Mouse (Mus musculus): ENCODE results near the gene Pts. TPM values are rescaled to one million over a fixed set of nuclear protein-coding genes. Genes with fewer than 3 reads are reported as not detected.

The Pts gene
- polyA plus RNA-seq, 1 experiment from 2014 or later, result 96.6 TPM

DNA sequence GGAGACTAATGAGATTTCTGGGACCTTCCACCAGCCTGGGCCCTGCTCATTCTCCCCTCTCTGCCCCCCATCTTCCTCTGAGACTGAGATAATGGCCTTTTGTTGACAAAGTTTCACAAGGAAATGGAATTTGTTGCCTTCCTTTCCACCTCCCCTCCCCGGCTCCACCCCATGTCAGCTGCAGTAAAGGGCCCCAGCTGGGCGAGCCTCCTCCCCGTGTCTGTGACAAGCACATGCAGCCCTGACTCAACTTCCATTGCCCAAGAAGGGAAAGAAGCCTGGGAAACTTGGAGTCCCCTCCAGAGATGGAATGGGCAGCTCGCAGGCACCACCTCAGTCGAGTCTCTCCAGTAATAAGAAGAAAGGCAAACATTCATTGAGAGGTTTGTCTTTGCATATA, 49.7 kb downstream of the Pts start:
- Histone ChIP-seq H3K4me3 (ENCODE audit: low read length) (no peak overlapping the region), H3K4me1 (ENCODE audit: insufficient read depth, low read length) (peaks cover 32% of the 10 kb centered on the region), H3K27ac (ENCODE audit: low read length) (no peak overlapping the region), H3K4me2 (replicated peaks; ENCODE audit: low read depth, low read length) (no peak overlapping the region), H3K9ac (replicated peaks; ENCODE audit: low read length) (no peak overlapping the region), H3K36me3 (ENCODE audit: insufficient read depth, low read length) (no peaks in the 10 kb centered on the region), H3K9me3 (ENCODE audit: low read length) (no peaks in the 10 kb centered on the region), H3K27me3 (ENCODE audit: insufficient read depth, low read length) (no peaks in the 10 kb centered on the region)
- ATAC-seq (ENCODE audit: low FRiP score, low TSS enrichment), result no peak
- 21% methylated on average over 5 of the region's 5 CpGs for WGBS

GRCm38 (mm10) chr9:50477270-50477669, 51.3 kb downstream of the Pts start:
- H3K9ac ChIP-seq (replicated peaks; ENCODE audit: low read length), result no peak overlapping the region
- 73% methylated on average over 9 of the region's 9 CpGs for WGBS
- no peak overlapping the region for H3K4me3 ChIP-seq (ENCODE audit: low read length)

DNA sequence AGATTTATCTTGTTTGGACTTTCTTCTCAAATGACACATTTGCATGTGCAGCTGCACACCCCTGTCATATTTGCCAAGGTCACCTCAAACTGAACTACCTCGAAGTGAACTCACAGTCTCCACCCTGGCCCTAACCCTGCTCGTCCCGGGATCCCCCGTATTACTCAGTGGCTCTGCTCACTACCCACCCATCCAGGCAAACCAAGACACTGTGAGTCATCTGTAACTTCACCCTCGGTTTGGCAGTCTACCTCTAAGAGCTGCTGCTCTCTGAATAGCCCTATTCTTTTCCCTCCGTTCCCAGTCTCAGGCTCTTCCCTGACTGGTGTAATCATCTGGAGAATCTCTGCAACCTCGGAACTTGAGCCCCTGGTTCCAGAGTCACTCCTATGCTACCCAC, 51.9 kb downstream of the Pts start:
- Histone ChIP-seq H3K4me2 (replicated peaks; ENCODE audit: low read depth, low read length) (no peak overlapping the region), H3K4me1 (ENCODE audit: insufficient read depth, low read length) (peaks cover 33% of the 10 kb centered on the region), H3K27me3 (ENCODE audit: insufficient read depth, low read length) (no peaks in the 10 kb centered on the region), H3K27ac (ENCODE audit: low read length) (peak overlapping the region; percentile 72; the same call in 1 of the 2 replicates), H3K36me3 (ENCODE audit: insufficient read depth, low read length) (no peaks in the 10 kb centered on the region), H3K4me3 (ENCODE audit: low read length) (no peak overlapping the region), H3K9ac (replicated peaks; ENCODE audit: low read length) (no peak overlapping the region), H3K9me3 (ENCODE audit: low read length) (no peaks in the 10 kb centered on the region)
- WGBS, result 57% methylated on average over 7 of the region's 7 CpGs
- ATAC-seq (ENCODE audit: low FRiP score, low TSS enrichment), result no peak

More at GRCm38 (mm10) chr9:50477270-50477669, 51.3 kb downstream of the Pts start:
- Histone ChIP-seq H3K4me2 (replicated peaks; ENCODE audit: low read depth, low read length) (no peak overlapping the region), H3K27ac (ENCODE audit: low read length) (no peak overlapping the region), H3K27me3 (ENCODE audit: insufficient read depth, low read length) (no peaks in the 10 kb centered on the region), H3K4me1 (ENCODE audit: insufficient read depth, low read length) (peaks cover 32% of the 10 kb centered on the region), H3K36me3 (ENCODE audit: insufficient read depth, low read length) (no peaks in the 10 kb centered on the region), H3K9me3 (ENCODE audit: low read length) (no peaks in the 10 kb centered on the region)
- ATAC-seq (ENCODE audit: low FRiP score, low TSS enrichment), result no peak

DNA sequence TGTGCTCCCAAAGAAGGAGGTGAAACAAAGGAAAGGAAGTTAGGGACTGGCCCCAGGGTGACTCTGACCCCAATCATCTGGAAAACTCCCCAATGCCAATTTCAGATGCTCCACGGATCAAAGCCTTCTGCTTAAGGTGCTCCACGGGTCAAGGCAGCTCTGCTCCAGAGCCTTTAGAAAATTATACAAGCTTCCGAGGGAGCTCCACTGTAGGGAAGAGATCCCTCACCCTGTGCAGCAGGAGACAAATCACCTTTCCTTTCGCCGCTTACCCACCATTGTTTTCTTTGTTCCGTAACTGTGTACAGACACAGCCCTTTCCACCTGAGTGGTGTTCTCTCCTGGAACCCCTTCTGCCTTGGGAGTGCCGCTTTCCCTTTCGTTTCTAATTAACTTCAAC, 52.8 kb downstream of the Pts start:
- Histone ChIP-seq H3K27me3 (ENCODE audit: insufficient read depth, low read length) (no peaks in the 10 kb centered on the region), H3K4me2 (replicated peaks; ENCODE audit: low read depth, low read length) (peak overlapping the region; percentile 41), H3K4me3 (ENCODE audit: low read length) (peak overlapping the region; percentile 11), H3K4me1 (ENCODE audit: insufficient read depth, low read length) (peaks cover 42% of the 10 kb centered on the region), H3K9ac (replicated peaks; ENCODE audit: low read length) (peak overlapping the region; percentile 19), H3K27ac (ENCODE audit: low read length) (peak overlapping the region; percentile 72), H3K36me3 (ENCODE audit: insufficient read depth, low read length) (no peaks in the 10 kb centered on the region), H3K9me3 (ENCODE audit: low read length) (no peaks in the 10 kb centered on the region)
- WGBS, result 25% methylated on average over 8 of the region's 8 CpGs
- ATAC-seq (ENCODE audit: low FRiP score, low TSS enrichment), result peak; percentile 52

GRCm38 (mm10) chr9:50475318-50475717, 53.2 kb downstream of the Pts start:
- Histone ChIP-seq H3K4me1 (ENCODE audit: insufficient read depth, low read length) (peaks cover 43% of the 10 kb centered on the region), H3K9me3 (ENCODE audit: low read length) (no peaks in the 10 kb centered on the region), H3K36me3 (ENCODE audit: insufficient read depth, low read length) (no peaks in the 10 kb centered on the region), H3K9ac (replicated peaks; ENCODE audit: low read length) (peak overlapping the region; percentile 19; the same call in 1 of the 2 replicates), H3K27ac (ENCODE audit: low read length) (peak overlapping the region; percentile 72), H3K4me3 (ENCODE audit: low read length) (no peak overlapping the region), H3K4me2 (replicated peaks; ENCODE audit: low read depth, low read length) (no peak overlapping the region), H3K27me3 (ENCODE audit: insufficient read depth, low read length) (no peaks in the 10 kb centered on the region)
- no peak for ATAC-seq (ENCODE audit: low FRiP score, low TSS enrichment)
- 47% methylated on average over 7 of the region's 7 CpGs for WGBS

Other genes with a start within 250 kb of the Pts start
- gene Rpl10-ps3, start 183.8 kb downstream of the Pts start, polyA plus RNA-seq (2015; fragmentation: Nextera tagmentation; extraction: Ambion mirVana), result 279 and 349 TPM in 2 replicates
- 36.9 and 37.1 TPM in 2 replicates for gene Plet1, start 34.2 kb downstream of the Pts start, polyA plus RNA-seq (2015; fragmentation: Nextera tagmentation; extraction: Ambion mirVana)
- gene Il18, start 26.1 kb upstream of the Pts start, polyA plus RNA-seq (2015; fragmentation: Nextera tagmentation; extraction: Ambion mirVana), result 1.9 and 2.9 TPM in 2 replicates
- gene Bco2, start 26.5 kb upstream of the Pts start, polyA plus RNA-seq (2015; fragmentation: Nextera tagmentation; extraction: Ambion mirVana), result 0.15 and 0.24 TPM in 2 replicates
- not detected in 2 replicates for gene Tex12, start 32.6 kb upstream of the Pts start, polyA plus RNA-seq (2015; fragmentation: Nextera tagmentation; extraction: Ambion mirVana)
- gene Sdhd, start 75.1 kb upstream of the Pts start, polyA plus RNA-seq (2015; fragmentation: Nextera tagmentation; extraction: Ambion mirVana), result 417 and 453 TPM in 2 replicates
- gene Timm8b, start 75.2 kb upstream of the Pts start, polyA plus RNA-seq (2015; fragmentation: Nextera tagmentation; extraction: Ambion mirVana), result 232 and 245 TPM in 2 replicates
- 4.9 and 5.3 TPM in 2 replicates for gene Pih1d2, start 88.6 kb upstream of the Pts start, polyA plus RNA-seq (2015; fragmentation: Nextera tagmentation; extraction: Ambion mirVana)
- gene Nkapd1, start 88.7 kb upstream of the Pts start, polyA plus RNA-seq (2015; fragmentation: Nextera tagmentation; extraction: Ambion mirVana), result 17.0 and 17.9 TPM in 2 replicates
- 64.0 and 67.9 TPM in 2 replicates for gene Dlat, start 131.1 kb upstream of the Pts start, polyA plus RNA-seq (2015; fragmentation: Nextera tagmentation; extraction: Ambion mirVana)
- 7.7 and 8.6 TPM in 2 replicates for gene Dixdc1, start 210.8 kb upstream of the Pts start, polyA plus RNA-seq (2015; fragmentation: Nextera tagmentation; extraction: Ambion mirVana)
- 12.4 and 13.3 TPM in 2 replicates for gene 2310030G06Rik, start 217.8 kb upstream of the Pts start, polyA plus RNA-seq (2015; fragmentation: Nextera tagmentation; extraction: Ambion mirVana)
- 54.3 and 57.4 TPM in 2 replicates for gene Cryab, start 222.6 kb upstream of the Pts start, polyA plus RNA-seq (2015; fragmentation: Nextera tagmentation; extraction: Ambion mirVana)
- 5.2 and 6.0 TPM in 2 replicates for gene Hspb2, start 223.6 kb upstream of the Pts start, polyA plus RNA-seq (2015; fragmentation: Nextera tagmentation; extraction: Ambion mirVana)
- 13.0 and 13.1 TPM in 2 replicates for gene Fdxacb1, start 239.5 kb upstream of the Pts start, polyA plus RNA-seq (2015; fragmentation: Nextera tagmentation; extraction: Ambion mirVana)
- 41.8 and 44.3 TPM in 2 replicates for gene Alg9, start 246.3 kb upstream of the Pts start, polyA plus RNA-seq (2015; fragmentation: Nextera tagmentation; extraction: Ambion mirVana)
- gene 1110032A03Rik, start 246.8 kb upstream of the Pts start, polyA plus RNA-seq (2015; fragmentation: Nextera tagmentation; extraction: Ambion mirVana), result 33.1 and 40.4 TPM in 2 replicates